Mouse (Mus musculus): ENCODE results near the gene Acsm5. TPM values are rescaled to one million over a fixed set of nuclear protein-coding genes. Genes with fewer than 3 reads are reported as not detected.

Acsm5 gene
- polyA plus RNA-seq, 1 experiment from 2014 or later: 0.32 TPM

- Histone ChIP-seq H3K36me3 (ENCODE audit: insufficient read depth) (no peaks in the 10 kb centered on the region), H3K4me1 (ENCODE audit: insufficient read depth) (no peaks in the 10 kb centered on the region), H3K27me3 (ENCODE audit: insufficient read depth, low read length) (no peaks in the 10 kb centered on the region), H3K9me3 (ENCODE audit: low read depth, low read length) (no peaks in the 10 kb centered on the region), H3K4me2 (no peak overlapping the region), H3K27ac (ENCODE audit: low read depth) (no peak overlapping the region), H3K9ac (no peak overlapping the region), H3K4me3 (ENCODE audit: low read depth, low read length) (no peak overlapping the region)
- DNase-seq (no peak), ATAC-seq (ENCODE audit: insufficient read depth) (no peak)
- no peak for TF ChIP-seq CTCF (IDR thresholded peaks at IDR 0.05; ENCODE audit: low read depth)
- 53% methylated on average over 3 of the region's 3 CpGs for WGBS
Observed at GRCm38 (mm10) chr7:119594530-119595107, 75.4 kb downstream of the Acsm5 start.

Other genes with a start within 250 kb of the Acsm5 start
- gene Gp2, start 60.2 kb upstream of the Acsm5 start, polyA plus RNA-seq (2014; fragmentation: Nextera tagmentation; extraction: Ambion mirVana): not detected in 2 replicates
- not detected in 2 replicates for gene Umod, start 40.2 kb upstream of the Acsm5 start, polyA plus RNA-seq (2014; fragmentation: Nextera tagmentation; extraction: Ambion mirVana)
- gene Pdilt, start 4.0 kb downstream of the Acsm5 start, polyA plus RNA-seq (2014; fragmentation: Nextera tagmentation; extraction: Ambion mirVana): 0.11 TPM in 1 of 2 replicates, not detected in the other
- gene Acsm2, start 34.9 kb downstream of the Acsm5 start, polyA plus RNA-seq (2014; fragmentation: Nextera tagmentation; extraction: Ambion mirVana): not detected in 2 replicates
- 2.0 and 2.5 TPM in 2 replicates for gene Acsm1, start 87.6 kb downstream of the Acsm5 start, polyA plus RNA-seq (2014; fragmentation: Nextera tagmentation; extraction: Ambion mirVana)
- not detected in 2 replicates for gene Acsm4, start 170.6 kb downstream of the Acsm5 start, polyA plus RNA-seq (2014; fragmentation: Nextera tagmentation; extraction: Ambion mirVana)
- 86.8 and 90.6 TPM in 2 replicates for gene Thumpd1, start 201.3 kb downstream of the Acsm5 start, polyA plus RNA-seq (2014; fragmentation: Nextera tagmentation; extraction: Ambion mirVana)
- gene Acsm3, start 241.5 kb downstream of the Acsm5 start, polyA plus RNA-seq (2014; fragmentation: Nextera tagmentation; extraction: Ambion mirVana): 0.17 and 0.31 TPM in 2 replicates